Mouse (Mus musculus): ENCODE data around the gene Gm11541. TPM values are rescaled to one million over a fixed set of nuclear protein-coding genes. Genes with fewer than 3 reads are reported as not detected.
"Not testable (repeated sequence)": the region's sequence is repeated elsewhere in the genome, so short reads cannot be mapped to it uniquely, and the experiment has no call there.

Gene Gm11541
- total RNA-seq, 2 experiments from 2014 or later: not detected

DNA sequence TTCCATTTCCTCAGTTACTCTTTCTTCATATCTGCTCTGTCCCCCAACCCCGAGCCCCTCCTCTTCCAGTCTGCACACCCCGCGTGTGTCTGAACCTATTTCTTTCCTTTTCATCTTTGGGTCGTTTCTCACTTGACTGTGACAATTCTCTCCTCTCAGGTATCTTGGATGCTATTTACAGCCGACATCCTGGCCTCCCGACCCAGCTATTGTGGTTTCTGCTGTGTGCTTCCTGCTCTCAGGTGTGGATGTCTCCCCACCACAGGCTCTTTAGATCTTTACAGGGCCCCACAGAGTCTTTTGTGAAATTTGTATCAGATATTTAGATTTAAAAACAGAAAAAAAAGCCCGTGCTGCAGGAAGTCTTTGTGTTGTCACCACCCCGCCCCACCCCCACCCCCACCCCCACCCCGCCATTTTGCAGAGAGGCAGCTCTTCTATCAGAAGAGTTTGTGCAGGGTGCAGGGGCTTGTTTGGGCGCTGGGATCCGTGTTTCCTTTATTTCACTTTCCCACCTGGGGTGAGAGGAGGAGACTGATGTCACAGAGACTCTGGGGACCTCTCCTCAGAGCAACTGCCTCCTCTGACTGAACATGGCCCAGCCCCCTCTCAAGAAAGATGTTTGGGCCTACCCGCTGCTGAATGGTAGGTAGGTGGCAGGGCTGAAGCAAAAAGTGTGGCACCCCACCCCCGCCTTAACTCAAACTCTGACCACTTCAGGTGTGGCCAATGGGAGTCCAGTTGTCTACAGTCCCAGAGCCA is 6.4 kb downstream of the Gm11541 start:
- intact Hi-C loops (cut with DNase I): no loop called here
- no peak for DNase-seq

DNA sequence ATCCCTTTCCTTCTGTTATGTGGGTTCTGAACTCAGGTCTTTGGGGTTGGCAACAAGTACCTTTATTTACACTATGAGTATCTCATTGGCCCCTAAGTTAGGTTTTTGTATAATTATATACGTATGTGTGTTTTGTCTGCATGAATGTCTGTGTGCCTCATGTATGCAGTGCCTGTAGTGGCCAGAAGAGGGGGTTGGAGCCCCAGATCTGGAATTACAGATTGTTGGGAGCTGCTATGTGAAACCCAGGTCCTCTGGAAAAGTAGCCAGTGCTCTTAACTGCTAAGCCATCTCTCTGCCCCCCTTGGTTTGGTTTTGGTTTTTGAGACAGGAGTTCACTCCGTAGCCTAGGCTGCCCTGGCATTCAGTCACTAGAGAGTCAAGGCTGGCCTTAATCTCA is 7.2 kb downstream of the Gm11541 start:
- intact Hi-C loops (cut with DNase I): no loop called here
- DNase-seq: no peak

DNA sequence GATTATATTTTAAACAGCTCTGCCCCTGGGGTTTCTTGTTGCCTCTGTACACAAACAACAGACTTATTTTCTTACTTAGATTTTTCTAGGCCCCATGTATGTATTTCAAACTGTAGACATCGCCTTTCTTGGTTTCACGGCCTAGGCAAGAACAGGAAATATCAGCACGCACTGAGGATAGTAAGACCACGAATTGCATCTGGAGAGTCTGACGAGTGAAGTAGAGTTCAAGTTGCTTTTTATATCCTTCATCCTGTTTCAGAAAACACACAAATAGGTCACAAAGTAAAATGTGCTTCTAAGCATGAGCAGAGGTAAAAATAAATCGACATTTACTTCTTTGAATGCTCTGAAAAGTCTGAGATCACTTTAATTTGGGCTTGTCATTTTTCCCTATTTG is 8.8 kb downstream of the Gm11541 start:
- intact Hi-C loops (cut with DNase I): no loop called here
- DNase-seq: no peak

DNA sequence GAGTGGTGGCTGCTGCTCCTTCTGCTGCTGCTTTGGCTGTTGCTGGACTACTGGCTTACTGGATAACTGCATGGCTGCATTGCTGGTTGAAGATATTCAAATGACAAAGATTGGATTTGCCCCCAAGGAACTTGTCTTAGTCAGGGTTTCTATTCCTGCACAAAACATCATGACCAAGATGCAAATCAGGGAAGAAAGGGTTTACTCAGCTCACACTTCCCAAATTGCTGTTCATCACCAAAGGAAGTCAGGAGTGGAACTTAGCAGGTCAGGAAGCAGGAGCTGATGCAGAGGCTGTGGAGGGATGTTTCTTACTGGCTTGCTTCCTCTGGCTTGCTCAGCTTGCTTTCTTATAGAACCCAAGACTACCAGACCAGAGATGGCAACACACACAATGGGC is 11.8 kb downstream of the Gm11541 start:
- intact Hi-C loops (cut with DNase I); DNase-seq: not testable (repeated sequence)

DNA sequence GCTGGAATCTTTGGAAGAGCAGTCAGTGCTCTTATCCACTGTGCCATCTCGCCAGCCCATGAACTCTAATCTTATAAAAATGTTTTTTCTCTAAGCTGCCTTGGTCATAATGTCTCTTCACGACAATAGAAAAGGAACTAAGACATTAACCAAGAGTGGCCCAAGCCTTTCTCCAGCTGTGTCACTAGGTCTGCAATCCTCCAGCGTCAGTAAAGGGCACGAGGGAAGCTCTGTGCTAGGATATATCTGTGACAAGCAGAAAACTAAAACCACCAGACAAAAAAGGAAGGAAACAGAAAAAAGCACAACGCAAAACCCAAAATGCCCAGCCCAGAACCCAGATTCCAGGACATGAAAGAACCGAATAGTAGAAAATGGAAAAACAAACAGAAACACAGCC is 17.1 kb downstream of the Gm11541 start:
- intact Hi-C loops (cut with DNase I): no loop called here
- no peak for DNase-seq

DNA sequence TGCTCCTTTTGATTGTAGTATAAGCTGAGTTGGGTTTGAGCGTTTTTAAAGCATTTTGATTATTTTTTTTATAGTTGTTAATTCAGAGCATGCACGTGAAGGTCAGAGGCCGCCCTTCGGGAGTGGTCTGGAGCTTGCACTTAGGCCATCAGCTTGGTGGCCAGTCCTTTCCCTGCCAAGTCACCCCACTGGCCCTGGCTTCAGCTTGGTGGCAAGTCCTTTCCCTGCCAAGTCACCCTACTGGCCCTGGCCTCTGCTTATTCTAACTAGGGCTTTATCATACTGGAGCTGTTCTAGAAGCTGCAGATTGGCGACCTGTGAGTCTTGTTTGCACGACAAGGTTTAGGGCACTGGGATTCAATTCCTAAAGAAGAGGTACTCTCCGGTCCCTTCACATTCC is 21.9 kb downstream of the Gm11541 start:
- intact Hi-C loops (cut with DNase I): loop anchor here (2.0 kb wide), 1 partner anchor 30 kb away; no protein-coding TSS in a partner anchor

DNA sequence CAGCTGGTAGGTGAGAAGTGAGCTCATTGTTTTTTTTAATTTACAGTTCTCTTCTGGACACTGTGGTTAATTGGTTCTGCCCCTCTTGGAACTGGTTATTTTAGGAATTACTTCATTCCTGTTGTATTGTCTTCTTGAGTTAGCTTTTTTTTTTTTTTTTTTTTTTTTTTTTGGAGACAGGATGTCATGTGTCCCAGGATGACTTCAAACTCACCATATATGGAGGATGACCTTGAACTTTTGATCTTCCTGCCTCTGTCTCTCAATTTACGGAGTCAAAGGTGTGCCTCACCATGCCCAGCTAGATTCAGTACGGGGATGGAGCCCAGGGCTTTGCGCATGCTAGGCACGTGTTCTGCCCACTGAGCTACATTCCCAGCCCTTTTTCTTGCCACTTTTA is 22.7 kb downstream of the Gm11541 start:
- DNase-seq: no peak
- intact Hi-C loops (cut with DNase I): loop anchor here (2.0 kb wide), 1 partner anchor 31 kb away; no protein-coding TSS in a partner anchor

More for the DNA sequence above, 21.9 kb downstream of the Gm11541 start:
- no peak for DNase-seq

DNA sequence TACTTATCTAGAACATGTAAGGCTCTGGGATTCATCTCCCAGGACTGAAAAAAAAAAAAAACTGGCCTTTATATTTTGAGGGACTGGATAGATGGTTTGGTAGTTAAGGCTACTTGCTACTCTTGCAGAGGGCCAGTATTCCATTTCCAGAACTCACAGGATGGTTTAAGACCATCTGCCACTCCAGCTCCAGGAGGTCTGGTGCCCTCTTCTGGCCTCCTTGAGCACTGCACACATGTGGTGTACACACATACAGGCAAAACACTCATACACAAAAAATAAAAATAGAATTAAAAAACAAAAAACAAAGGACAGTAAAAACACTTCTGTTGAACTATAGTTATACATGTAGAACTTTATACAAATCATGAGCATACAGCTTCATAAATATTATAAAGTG is 23.7 kb downstream of the Gm11541 start:
- DNase-seq: no peak
- intact Hi-C loops (cut with DNase I): no loop called here

DNA sequence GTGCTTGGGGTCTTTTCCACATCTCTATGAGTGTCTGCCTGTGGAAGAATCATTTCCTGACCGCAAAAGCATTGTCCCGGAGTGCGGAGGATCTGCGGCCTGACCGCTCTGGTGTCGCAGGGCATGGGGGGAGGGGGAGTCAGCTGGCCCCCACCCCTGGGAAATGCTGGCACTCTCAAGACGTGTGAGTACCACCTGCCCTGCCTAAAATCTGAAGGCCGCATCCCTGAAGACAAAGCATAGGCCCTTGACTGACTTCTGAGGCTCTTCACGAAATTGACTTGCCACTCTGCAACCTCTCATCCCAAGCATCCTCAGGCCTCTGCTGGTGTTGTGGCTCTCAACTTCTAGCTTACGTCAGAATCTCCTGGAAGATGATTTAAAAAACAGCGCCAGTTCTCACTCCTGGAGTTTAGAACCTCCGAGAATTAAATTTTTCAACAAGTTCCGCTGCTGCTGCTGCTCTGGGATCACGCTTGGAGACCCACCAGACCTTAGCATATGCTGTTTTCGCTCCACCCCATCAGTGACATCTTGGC is 26.6 kb downstream of the Gm11541 start:
- DNase-seq: no peak
- intact Hi-C loops (cut with DNase I): no loop called here

DNA sequence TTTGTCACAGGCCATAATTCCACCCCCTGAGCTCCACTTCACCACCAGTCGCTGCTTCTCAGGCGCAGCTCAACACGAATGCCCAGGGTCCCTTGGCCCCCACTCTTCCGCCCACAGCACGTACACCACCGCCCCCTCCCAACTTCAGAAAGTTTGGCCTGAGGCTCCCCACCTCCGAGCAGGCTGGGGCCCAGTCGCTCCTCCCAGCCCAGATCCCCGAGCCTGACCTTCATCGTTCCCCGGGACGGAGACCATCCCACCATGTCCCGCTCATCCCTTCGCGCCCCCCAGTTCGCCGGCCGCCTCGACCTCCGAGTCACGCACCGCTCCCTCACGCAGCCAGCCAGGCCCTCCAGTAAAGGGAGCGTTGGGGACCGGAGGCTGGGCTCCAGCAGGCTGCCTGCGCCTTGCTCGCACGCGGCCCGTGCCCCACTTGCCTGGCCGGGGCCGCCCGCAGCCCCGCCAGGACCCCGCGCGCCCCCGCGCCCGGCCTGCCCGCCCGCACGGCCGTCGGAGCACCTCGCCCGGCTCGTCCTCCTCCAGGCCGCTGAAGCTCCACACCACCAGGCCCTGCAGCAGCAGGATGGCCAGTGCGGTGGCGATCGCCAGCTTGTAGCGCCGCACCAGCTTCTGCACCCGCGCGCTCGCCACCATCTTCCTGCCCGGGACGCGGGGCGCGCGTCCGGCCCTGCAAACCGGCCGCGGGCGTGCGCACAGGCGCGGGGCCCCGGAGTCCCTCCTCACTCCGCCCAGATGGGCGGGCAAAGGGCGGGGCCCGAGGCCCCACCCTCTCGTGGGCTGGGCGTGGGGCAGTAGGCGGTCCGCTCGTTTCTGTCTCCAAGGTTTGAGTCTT is 27.3 kb downstream of the Gm11541 start, which contains the start of gene Xylt2:
Gene Xylt2, minus strand, starts transcription at position 762 of the 853 bp plus-strand sequence.
- DNase-seq: peak; percentile 94 to 95
- intact Hi-C loops (cut with DNase I): no loop called here

DNA sequence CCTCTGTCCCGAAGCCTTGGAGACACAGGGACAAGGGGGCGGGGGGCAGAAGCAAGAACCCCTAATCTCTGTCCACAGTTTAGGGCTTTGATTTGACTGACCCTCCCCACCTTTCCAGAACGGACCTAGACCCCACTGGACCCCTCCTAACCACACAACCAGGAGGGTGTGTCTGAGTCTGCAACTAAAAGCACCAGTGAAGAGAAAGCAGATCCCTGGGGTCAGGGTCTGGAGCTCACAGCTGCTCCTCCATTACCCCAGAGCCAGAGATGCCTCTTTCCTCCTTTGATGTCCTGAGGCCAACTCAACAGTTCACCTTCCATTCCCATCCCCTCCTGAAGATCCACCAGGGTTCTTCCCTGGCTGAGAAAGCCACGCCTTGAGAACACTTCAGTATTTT is 28.0 kb downstream of the Gm11541 start:
- DNase-seq: no peak
- intact Hi-C loops (cut with DNase I): no loop called here

DNA sequence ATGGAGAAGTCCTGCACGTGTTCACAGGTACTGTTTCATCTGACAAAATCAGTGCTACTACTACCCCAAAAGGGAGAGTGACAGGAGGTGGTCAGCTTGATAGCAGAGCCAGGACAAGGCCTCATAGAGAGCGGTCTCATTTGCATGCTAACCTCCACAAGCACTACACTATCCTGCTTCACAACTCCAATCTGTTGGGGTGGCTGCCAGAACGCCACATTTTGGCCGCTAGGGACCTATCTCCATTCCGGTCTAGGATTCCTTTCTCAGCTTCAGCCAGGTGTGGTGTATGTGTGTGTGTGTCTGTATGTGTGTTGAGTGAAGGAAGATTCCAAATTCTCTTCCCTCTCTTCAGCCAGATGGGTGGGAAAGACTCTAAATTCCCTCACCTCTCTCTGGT is 28.9 kb downstream of the Gm11541 start:
- intact Hi-C loops (cut with DNase I): no loop called here
- no peak for DNase-seq

DNA sequence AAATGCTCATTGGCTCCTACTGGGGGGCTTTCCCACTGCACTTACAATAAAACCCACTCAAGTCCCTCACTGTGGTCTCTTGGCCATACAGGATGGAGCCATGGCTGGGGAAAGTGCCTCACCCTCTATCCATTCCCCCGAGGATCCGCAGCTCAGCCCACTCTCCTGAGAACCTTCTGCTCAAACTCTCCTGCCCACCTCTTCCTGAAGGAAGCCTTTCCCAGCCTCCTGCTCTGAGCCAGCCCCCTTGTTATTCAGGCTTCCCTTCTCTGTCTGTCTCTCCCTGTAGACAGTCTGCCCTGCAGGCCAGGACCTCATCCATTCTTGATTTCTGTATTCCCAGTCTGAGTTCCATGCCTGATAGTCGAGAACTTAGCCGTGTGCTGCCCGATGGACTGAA is 29.3 kb downstream of the Gm11541 start:
- no peak for DNase-seq
- intact Hi-C loops (cut with DNase I): no loop called here

DNA sequence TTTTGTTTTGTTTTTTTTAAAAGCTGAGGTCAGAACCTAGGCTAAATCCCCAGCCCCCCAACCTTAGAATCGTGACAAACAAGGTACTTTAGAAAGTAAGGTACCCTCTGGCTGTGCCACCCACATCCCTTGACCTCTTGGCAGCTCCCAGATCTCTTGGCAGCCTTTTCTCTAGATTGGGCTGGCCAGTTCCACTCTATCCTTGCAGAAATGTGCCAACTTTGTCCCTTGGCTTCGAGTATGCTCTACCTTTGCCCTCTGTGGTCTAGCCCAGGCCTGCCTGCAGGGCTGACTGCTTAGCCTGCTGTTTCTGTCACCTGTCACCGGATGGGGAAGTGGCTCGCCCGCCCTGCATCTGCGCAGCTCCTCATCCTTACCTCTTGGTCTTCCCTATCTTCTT is 39.0 kb downstream of the Gm11541 start:
- DNase-seq: no peak
- intact Hi-C loops (cut with DNase I): no loop called here

DNA sequence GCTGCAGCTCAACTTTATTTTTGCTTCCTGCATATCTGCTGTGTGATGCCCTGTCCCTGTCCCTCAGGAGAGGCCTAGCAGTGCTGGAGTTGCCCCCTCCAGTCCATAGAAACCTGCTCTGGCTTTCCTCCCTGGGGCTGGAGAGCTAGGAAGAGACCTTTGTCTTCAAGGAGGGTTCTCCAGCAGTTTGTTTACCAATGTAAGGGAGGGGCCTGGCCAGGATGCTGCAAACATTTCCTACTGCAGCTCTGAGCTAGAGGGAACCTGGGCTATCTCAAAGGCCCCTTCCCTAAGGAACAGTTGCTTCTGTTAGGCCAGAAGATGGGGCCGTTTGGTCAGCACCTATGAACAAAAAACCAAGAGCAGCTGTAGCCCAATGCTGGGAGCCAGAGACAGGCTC is 43.0 kb downstream of the Gm11541 start:
- intact Hi-C loops (cut with DNase I): no loop called here
- no peak for DNase-seq

DNA sequence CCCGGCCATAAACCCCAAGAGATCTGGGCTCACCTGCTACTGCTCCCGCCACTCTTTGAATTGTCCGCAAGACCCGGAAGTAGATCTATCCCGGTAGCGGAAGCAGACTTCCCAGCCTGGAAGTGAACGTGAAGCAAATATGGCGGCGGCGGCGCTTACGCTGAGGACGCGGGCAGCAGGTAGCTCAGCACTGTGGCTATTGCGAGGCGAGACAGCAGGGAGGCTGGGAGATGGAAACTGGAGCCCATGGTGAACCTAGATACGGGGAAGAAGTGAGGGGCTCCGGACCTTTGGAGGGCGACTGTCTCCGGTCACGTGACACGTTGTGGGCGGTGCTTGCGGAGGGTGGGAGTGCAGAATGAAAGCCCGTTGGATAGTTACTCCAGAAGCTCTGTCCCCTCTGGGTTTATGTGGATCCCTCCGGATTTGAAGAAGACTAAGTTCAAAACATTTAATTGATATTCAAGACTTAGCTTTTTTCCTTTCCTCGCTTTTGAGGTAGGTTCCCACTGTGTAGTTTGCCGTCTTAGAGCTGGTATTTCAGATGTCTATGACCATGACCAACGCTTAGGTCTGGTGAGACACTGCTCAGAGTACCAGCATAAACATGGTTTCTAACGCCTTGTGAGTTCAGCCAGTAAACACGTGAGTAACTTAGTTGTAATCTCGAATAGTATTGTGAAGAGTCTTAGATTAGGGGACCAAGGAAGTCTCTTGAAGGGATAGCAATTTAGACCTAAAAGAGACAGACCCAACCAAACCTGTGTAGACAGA is 50.4 kb downstream of the Gm11541 start, which contains the start of the genes Mrpl27 and Eme1:
Gene Mrpl27, plus strand, starts transcription at position 105 of the 774 bp plus-strand sequence.
Gene Eme1, minus strand, starts transcription at position 302 of the 774 bp plus-strand sequence.
- intact Hi-C loops (cut with DNase I): no loop called here
- DNase-seq: peak; percentile 92 to 94

DNA sequence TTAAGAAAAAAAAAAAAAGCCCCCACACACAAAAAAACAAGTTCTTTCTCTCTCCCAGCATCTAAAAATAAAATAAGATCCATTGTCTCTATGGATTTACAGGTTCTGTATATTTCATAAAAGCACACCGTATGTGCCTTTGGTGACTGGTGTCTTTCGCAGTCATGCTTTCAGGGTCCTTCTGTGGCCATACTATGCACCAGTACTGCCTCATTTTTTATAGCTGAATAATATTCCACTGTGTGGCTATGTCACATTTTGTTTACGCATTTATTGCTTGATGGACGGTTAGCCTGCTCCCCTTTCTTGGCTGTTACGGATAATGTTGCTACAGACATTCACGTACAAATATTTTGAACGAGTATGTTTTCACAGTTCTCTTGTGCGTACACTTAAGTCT is 51.3 kb downstream of the Gm11541 start:
- no peak for DNase-seq
- intact Hi-C loops (cut with DNase I): no loop called here

DNA sequence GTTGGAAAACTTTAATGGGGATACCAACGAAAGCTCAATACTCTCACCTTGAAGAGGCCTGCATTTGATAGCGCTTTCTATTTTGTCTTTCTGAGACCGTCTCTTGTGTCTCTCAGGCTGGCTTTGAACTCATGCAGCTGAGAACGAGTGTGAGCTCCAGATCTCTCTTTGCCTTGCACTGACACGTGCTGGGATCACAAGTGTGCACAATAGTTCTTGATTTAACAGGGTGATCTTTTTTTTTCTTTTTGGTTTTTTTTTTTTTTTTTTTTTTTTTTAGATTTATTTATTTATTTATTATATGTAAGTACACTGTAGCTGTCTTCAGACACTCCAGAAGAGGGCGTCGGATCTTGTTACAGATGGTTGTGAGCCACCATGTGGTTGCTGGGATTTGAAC is 53.1 kb downstream of the Gm11541 start:
- intact Hi-C loops (cut with DNase I); DNase-seq: not testable (repeated sequence)

DNA sequence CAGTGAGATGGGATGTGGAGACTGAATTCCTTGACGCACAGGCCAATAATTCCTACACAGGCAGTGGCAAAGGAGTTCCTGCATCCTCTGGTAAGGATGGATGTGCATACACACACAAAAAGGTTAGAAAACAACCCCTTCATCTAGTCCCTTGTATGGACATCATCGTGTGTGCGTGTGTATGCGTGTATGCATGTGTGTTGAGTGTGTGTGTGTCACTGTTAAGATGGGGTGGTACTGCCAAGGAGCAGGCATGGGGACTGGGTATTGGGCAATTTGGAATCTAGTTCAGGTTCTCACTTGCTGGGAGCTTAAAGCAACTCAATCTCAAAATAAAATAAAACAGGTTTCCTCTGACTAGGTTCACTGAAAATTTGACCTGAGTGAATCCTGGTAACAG is 57.8 kb downstream of the Gm11541 start:
- intact Hi-C loops (cut with DNase I): no loop called here
- DNase-seq: no peak

Measured in heart, postnatal 10 days (tissue).